Mouse (Mus musculus): ENCODE measurements around the gene S100a6.

S100a6 gene

GRCm38 (mm10) chr3:90612728-90613291 is at the start of gene S100a6:
Gene S100a6, plus strand, starts transcription at chr3:90612882.
- DNase-seq (ENCODE audit: low spot score): no peak

GRCm38 (mm10) chr3:90574691-90575090 is 38.0 kb upstream of the S100a6 start:
- no peak for DNase-seq (ENCODE audit: low spot score)

GRCm38 (mm10) chr3:90575320-90575719 is 37.4 kb upstream of the S100a6 start:
- DNase-seq (ENCODE audit: low spot score): no peak

GRCm38 (mm10) chr3:90576351-90577001 is 36.2 kb upstream of the S100a6 start:
- no peak for DNase-seq (ENCODE audit: low spot score)

DNA sequence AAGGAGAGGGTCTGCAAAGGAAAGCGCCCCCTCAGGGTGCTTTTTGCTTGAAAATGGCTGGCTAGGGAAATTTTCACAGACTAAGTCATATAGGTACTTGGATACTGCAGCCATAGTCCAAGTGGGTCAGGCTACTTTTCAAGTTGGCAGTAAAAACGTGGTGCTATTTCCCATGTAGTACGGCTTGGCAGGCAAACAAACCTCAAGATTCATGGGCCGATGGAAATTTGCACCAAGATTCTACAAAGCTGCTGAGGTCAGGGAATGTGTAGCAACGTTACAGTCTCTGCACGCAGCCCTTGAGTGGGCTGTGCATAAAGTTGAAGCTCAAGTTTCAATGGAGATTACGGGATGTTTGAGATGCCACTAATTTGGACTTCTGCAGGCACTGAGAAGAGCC is 33.2 kb upstream of the S100a6 start:
- no peak for DNase-seq (ENCODE audit: low spot score)

GRCm38 (mm10) chr3:90581141-90581540 is 31.5 kb upstream of the S100a6 start:
- no peak for DNase-seq (ENCODE audit: low spot score)

GRCm38 (mm10) chr3:90582156-90582555 is 30.5 kb upstream of the S100a6 start:
- no peak for DNase-seq (ENCODE audit: low spot score)

DNA sequence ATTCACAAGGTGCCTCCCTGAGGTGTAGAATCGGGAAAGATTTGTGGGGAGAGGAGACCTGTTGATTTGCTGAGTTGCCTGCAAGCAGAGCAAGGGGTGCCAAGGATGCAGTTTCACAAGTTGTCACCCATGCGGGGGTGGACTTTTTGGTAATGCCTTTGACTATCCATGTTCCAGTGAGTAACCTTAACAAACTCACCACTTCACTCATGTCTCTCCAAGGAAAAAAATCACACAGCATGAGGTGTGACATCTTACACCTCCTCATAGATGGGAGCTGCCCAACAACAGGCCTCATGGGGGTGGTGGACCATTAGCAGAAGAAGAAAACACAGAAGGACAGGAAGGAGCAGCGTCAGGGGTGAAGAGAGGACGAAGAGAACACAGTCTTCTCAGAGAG is 30.1 kb upstream of the S100a6 start:
- no peak for DNase-seq (ENCODE audit: low spot score)

- DNase-seq (ENCODE audit: low spot score): no peak
Observed at GRCm38 (mm10) chr3:90583893-90584292, 28.8 kb upstream of the S100a6 start.

DNA sequence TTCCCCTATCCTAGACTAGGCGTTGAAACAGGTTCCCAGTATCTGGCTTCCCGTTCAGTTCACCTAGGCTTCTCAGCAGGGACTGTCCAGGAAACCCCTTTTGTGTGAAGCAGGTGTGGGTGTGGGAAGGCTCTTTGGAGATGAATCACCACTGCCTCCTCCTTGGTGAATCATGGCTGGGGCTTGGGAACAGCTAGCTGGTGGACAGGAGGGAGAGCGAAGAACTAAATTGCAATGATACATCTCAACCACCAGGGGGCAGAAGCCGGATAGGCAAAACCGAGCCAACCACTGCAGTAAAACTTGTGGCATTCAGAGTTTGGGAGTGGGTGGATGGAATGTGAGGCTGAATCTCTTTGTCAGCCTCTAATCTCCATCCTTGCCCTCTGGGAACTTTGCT is 27.1 kb upstream of the S100a6 start:
- DNase-seq (ENCODE audit: low spot score): peak; percentile 50

- DNase-seq (ENCODE audit: low spot score): no peak
Observed at GRCm38 (mm10) chr3:90586016-90586643, 26.6 kb upstream of the S100a6 start.

GRCm38 (mm10) chr3:90586906-90587305 is 25.8 kb upstream of the S100a6 start:
- no peak for DNase-seq (ENCODE audit: low spot score)

DNA sequence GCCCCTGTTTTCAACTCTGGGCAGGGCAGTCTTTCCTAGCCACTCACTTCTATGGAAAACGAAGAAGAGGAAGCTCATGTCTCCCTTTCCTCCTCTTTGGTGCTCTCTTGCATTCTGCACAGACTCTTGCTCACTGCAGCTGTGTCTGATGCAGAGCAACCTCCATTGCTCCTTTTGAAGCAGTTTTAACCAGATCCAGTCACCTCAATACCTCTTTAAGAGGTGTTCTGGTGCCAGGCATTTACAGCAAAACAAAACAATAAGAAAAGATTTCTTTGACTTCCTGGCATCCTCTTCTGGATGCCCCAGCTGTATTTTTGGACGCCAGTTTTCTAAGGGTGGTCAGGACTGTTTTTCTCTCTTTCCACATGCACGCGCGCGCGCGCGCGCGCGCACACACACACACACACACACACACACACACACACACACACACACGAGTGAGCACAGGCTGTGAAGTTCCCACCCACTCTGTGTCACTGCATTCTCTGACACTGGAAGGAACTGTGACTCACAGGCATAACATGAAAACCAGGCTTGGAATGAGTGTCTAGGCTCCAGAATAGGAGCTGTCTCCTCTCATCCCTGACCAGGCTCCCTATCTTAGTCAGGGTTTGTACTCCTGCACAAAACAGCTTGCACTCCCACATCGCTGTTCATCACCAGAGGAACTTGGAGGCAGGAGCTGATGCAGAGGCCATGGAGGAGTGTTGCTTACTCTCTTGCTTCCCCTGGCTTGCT is 25.2 kb upstream of the S100a6 start:
- DNase-seq (ENCODE audit: low spot score): no peak

GRCm38 (mm10) chr3:90589390-90589789 is 23.3 kb upstream of the S100a6 start:
- DNase-seq (ENCODE audit: low spot score): no peak

DNA sequence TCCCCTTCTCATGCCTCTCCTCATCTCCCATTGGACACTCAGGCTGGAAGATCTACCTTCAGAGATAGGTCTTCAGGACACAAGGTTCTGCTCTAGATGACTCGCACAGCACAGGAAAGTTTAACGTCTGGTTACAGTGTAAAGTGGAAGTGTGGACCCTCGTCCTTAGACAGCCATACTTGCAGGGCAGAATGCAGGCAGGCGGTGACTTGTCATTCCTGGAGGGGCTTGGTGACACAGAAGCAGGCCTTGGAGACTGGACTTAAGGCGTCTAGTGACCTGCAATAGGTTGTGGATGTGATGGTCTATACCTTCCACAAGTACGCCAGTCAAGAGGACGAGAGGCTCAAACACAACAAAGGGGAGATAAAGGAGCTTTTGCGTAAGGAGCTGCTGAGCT is 22.7 kb upstream of the S100a6 start, which contains the start of gene S100a2:
Gene S100a2, plus strand, starts transcription at position 301 of the 400 bp plus-strand sequence.
- DNase-seq (ENCODE audit: low spot score): no peak

GRCm38 (mm10) chr3:90594466-90594865 is 18.2 kb upstream of the S100a6 start:
- DNase-seq (ENCODE audit: low spot score): no peak

DNA sequence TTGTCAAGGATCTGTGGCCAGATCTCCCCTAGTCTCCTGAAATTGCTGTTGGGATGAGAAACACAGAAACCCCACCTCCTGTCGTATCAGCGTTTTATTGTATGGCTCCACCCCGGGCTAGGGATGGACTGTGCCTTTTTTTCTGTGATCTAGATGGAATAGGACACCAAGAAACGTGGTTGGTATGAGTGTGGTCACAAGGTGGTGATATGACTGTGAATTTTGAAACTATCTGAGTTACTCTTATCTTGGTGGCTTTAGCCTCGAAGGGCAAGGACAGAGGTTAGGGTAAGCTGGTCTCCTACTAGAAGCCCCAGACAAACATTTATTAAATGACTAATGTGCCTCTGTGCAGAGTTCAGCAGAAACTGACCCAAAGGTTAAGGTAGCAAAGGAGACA is 17.1 kb upstream of the S100a6 start:
- no peak for DNase-seq (ENCODE audit: low spot score)

DNA sequence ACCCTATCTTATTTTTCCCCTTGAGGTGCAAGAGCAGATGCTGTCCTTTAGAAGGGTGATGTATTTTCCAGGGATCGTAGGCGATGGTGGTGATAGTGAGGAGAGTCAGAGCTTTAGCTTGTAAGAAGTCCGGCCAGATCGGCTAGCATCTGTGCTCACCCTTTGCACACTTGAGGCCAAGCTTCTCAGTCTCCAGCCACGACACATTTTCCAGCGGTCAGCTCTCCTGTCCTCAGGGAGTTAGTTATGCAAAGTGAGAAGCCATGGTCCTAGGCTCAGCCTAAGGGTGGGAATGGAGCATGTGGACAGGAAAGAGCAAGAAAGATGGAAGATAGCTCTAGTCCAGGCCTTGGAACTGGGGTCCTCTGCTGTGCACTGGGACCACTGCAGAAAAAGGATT is 15.9 kb upstream of the S100a6 start:
- DNase-seq (ENCODE audit: low spot score): no peak

DNA sequence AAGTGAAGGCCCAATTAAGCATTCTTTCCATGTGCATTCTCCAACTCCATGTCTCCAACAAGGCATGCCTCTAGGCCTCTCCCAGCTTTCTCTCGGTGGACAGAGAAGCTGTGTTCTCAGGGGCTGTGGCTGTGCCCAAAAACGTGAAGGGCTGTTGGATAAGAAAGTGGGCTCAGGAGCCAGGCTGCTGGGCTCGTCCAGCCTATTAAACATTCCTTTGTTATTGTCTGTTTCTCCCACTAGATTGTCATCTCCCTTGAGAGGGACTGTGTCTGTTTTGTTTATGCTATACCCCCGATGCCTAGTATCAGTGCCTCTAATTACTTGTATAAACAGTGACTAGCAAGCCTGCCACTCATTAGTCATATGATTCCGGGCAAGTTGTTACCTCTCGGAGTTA is 14.9 kb upstream of the S100a6 start:
- DNase-seq (ENCODE audit: low spot score): no peak

GRCm38 (mm10) chr3:90598212-90598611 is 14.5 kb upstream of the S100a6 start:
- no peak for DNase-seq (ENCODE audit: low spot score)

DNA sequence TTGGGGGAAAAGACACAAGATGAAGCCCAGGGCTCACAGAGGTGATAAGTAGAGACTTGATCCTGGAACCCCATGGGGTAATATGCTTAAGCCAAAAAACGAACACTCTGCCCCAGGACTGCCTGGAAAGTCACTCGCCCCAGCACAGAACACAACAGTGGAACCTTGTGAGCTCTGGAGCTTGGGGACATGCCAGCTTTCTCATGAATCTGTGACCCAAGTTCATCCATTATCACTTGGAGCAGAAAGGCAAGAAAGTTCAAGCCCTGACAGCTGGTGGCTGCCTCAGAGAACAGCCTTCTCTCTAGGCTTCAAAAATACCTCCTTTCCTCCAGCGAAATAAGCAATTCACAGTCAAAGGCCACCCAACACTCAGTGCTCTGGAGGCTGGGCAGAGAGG is 13.3 kb upstream of the S100a6 start:
- DNase-seq (ENCODE audit: low spot score): no peak

- DNase-seq (ENCODE audit: low spot score): no peak
Observed at GRCm38 (mm10) chr3:90600036-90600435, 12.6 kb upstream of the S100a6 start.

Data from c-Kit-positive CD71-positive TER-119-positive erythroid progenitor cells, embryonic 14.5 days (primary cell).